Mouse (Mus musculus): ENCODE data around the gene Nav1. TPM values are rescaled to one million over a fixed set of nuclear protein-coding genes. Genes with fewer than 3 reads are reported as not detected.

Gene Nav1
- 10 to 100 TPM; 37.2 to 41.6 TPM for total RNA-seq (2021)
- long read RNA-seq, experiment 1, partial matches to known transcripts, result 1 of 6 reads
- long read RNA-seq, experiment 1, other reads (novel, unspliced or antisense), result 5 of 6 reads
- long read RNA-seq, experiment 2, partial matches to known transcripts, result 4 of 10 reads
- long read RNA-seq, experiment 2, other reads (novel, unspliced or antisense), result 6 of 10 reads

- DNase-seq (ENCODE audit: low spot score in 2 of 2), result no peak
These were observed at the start of gene Nav1 for GRCm38 (mm10) chr1:135607019-135607418. TSS of gene Nav1 (minus strand) at chr1:135607295.

- no peak for DNase-seq (ENCODE audit: low spot score in 2 of 2)
These were observed 46.8 kb upstream of the Nav1 start for GRCm38 (mm10) chr1:135653909-135654308.

GRCm38 (mm10) chr1:135645459-135646195 is 38.5 kb upstream of the Nav1 start:
- DNase-seq (ENCODE audit: low spot score in 2 of 2), result no peak

GRCm38 (mm10) chr1:135644110-135644509 is 37.0 kb upstream of the Nav1 start:
- DNase-seq (ENCODE audit: low spot score in 2 of 2), result no peak

- no peak for DNase-seq (ENCODE audit: low spot score in 2 of 2)
These were observed 36.6 kb upstream of the Nav1 start for GRCm38 (mm10) chr1:135643691-135644090.

- DNase-seq (ENCODE audit: low spot score in 2 of 2), result no peak
These were observed 32.8 kb upstream of the Nav1 start for GRCm38 (mm10) chr1:135639853-135640252.

- DNase-seq (ENCODE audit: low spot score in 2 of 2), result no peak
These were observed 32.0 kb upstream of the Nav1 start for GRCm38 (mm10) chr1:135639093-135639492.

- DNase-seq (ENCODE audit: low spot score in 2 of 2), result no peak
These were observed 30.5 kb upstream of the Nav1 start for GRCm38 (mm10) chr1:135637574-135638008.

GRCm38 (mm10) chr1:135636111-135636511 is 29.0 kb upstream of the Nav1 start:
- no peak for DNase-seq (ENCODE audit: low spot score in 2 of 2)

GRCm38 (mm10) chr1:135635323-135636064 is 28.4 kb upstream of the Nav1 start:
- DNase-seq (ENCODE audit: low spot score in 2 of 2), result no peak

- DNase-seq (ENCODE audit: low spot score in 2 of 2), result no peak
These were observed 27.7 kb upstream of the Nav1 start for GRCm38 (mm10) chr1:135634791-135635190.

- DNase-seq (ENCODE audit: low spot score in 2 of 2), result no peak
These were observed 26.8 kb upstream of the Nav1 start for GRCm38 (mm10) chr1:135633884-135634283.

GRCm38 (mm10) chr1:135633478-135633877 is 26.4 kb upstream of the Nav1 start:
- DNase-seq (ENCODE audit: low spot score in 2 of 2), result no peak

GRCm38 (mm10) chr1:135632199-135632598 is 25.1 kb upstream of the Nav1 start:
- no peak for DNase-seq (ENCODE audit: low spot score in 2 of 2)

GRCm38 (mm10) chr1:135631515-135631914 is 24.4 kb upstream of the Nav1 start:
- DNase-seq (ENCODE audit: low spot score in 2 of 2), result peak in 1 of 2 experiments; percentile 37

GRCm38 (mm10) chr1:135629846-135630245 is 22.8 kb upstream of the Nav1 start:
- DNase-seq (ENCODE audit: low spot score in 2 of 2), result no peak

GRCm38 (mm10) chr1:135626218-135626617 is 19.1 kb upstream of the Nav1 start:
- DNase-seq (ENCODE audit: low spot score in 2 of 2), result no peak

GRCm38 (mm10) chr1:135625741-135626140 is 18.6 kb upstream of the Nav1 start:
- no peak for DNase-seq (ENCODE audit: low spot score in 2 of 2)

GRCm38 (mm10) chr1:135624646-135625045 is 17.6 kb upstream of the Nav1 start:
- no peak for DNase-seq (ENCODE audit: low spot score in 2 of 2)

- DNase-seq (ENCODE audit: low spot score in 2 of 2), result no peak
These were observed 16.0 kb upstream of the Nav1 start for GRCm38 (mm10) chr1:135623136-135623535.

- no peak for DNase-seq (ENCODE audit: low spot score in 2 of 2)
These were observed 14.2 kb upstream of the Nav1 start for GRCm38 (mm10) chr1:135621307-135621706.

- no peak for DNase-seq (ENCODE audit: low spot score in 2 of 2)
These were observed 12.9 kb upstream of the Nav1 start for GRCm38 (mm10) chr1:135619932-135620391.
